Mouse (Mus musculus): ENCODE data around the gene Wnt2b. TPM values are rescaled to one million over a fixed set of nuclear protein-coding genes. Genes with fewer than 3 reads are reported as not detected.

Wnt2b gene
- polyA plus RNA-seq, 1 experiment from 2014 or later: 0.59 TPM

GRCm38 (mm10) chr3:104992709-104993388 lies 31.1 kb upstream of the Wnt2b start:
- no peaks in the 10 kb centered on the region; the same call in 1 of the 2 replicates for H3K4me1 ChIP-seq (replicated peaks; ENCODE audit: insufficient read depth, low read length)
- H3K27ac ChIP-seq: no peak overlapping the region
- H3K4me2 ChIP-seq (ENCODE audit: low read length): peak overlapping the region; percentile 25; the same call in 1 of the 2 replicates
- H3K36me3 ChIP-seq (ENCODE audit: insufficient read depth, low read length): no peaks in the 10 kb centered on the region
- WGBS: 15% methylated on average over 23 of the region's 23 CpGs
- DNase-seq (ENCODE audit: low spot score) (peak; percentile 89), ATAC-seq (replicated peaks; ENCODE audit: low FRiP score, low read depth) (peak; percentile 85)
- peak; percentile 98 for TF ChIP-seq CTCF (IDR thresholded peaks at IDR 0.05; ENCODE audit: low read depth)
- no peaks in the 10 kb centered on the region for H3K27me3 ChIP-seq (ENCODE audit: insufficient read depth, low read length)
- no peak overlapping the region for H3K4me3 ChIP-seq (replicated peaks; ENCODE audit: low read depth, low read length)
- no peaks in the 10 kb centered on the region for H3K9me3 ChIP-seq (replicated peaks; ENCODE audit: low read length)
- H3K9ac ChIP-seq (ENCODE audit: low read depth, low read length): no peak overlapping the region

GRCm38 (mm10) chr3:104991703-104992102 lies 30.0 kb upstream of the Wnt2b start:
- Histone ChIP-seq H3K36me3 (ENCODE audit: insufficient read depth, low read length) (no peaks in the 10 kb centered on the region), H3K4me3 (replicated peaks; ENCODE audit: low read depth, low read length) (no peak overlapping the region), H3K4me1 (replicated peaks; ENCODE audit: insufficient read depth, low read length) (no peaks in the 10 kb centered on the region; the same call in 1 of the 2 replicates), H3K27ac (no peak overlapping the region), H3K9ac (ENCODE audit: low read depth, low read length) (no peak overlapping the region), H3K4me2 (ENCODE audit: low read length) (no peak overlapping the region), H3K9me3 (replicated peaks; ENCODE audit: low read length) (no peaks in the 10 kb centered on the region), H3K27me3 (ENCODE audit: insufficient read depth, low read length) (no peaks in the 10 kb centered on the region)
- ATAC-seq (replicated peaks; ENCODE audit: low FRiP score, low read depth) (no peak), DNase-seq (ENCODE audit: low spot score) (no peak)
- no peak for TF ChIP-seq CTCF (IDR thresholded peaks at IDR 0.05; ENCODE audit: low read depth)
- 56% methylated on average over 5 of the region's 5 CpGs for WGBS

- no peaks in the 10 kb centered on the region for H3K4me1 ChIP-seq (replicated peaks; ENCODE audit: insufficient read depth, low read length)
- DNase-seq (ENCODE audit: low spot score): no peak
- no peak overlapping the region for H3K4me2 ChIP-seq (ENCODE audit: low read length)
- no peaks in the 10 kb centered on the region for H3K36me3 ChIP-seq (ENCODE audit: insufficient read depth, low read length)
- WGBS: 65% methylated on average over 5 of the region's 5 CpGs
- no peak overlapping the region for H3K9ac ChIP-seq (ENCODE audit: low read depth, low read length)
- no peaks in the 10 kb centered on the region for H3K27me3 ChIP-seq (ENCODE audit: insufficient read depth, low read length)
- H3K9me3 ChIP-seq (replicated peaks; ENCODE audit: low read length): no peaks in the 10 kb centered on the region
- H3K27ac ChIP-seq: no peak overlapping the region
- no peak for ATAC-seq (replicated peaks; ENCODE audit: low FRiP score, low read depth)
- no peak overlapping the region for H3K4me3 ChIP-seq (replicated peaks; ENCODE audit: low read depth, low read length)
- no peak for TF ChIP-seq CTCF (IDR thresholded peaks at IDR 0.05; ENCODE audit: low read depth)
These were observed 26.2 kb upstream of the Wnt2b start for GRCm38 (mm10) chr3:104987884-104988283.

GRCm38 (mm10) chr3:104979735-104980134 lies 18.0 kb upstream of the Wnt2b start:
- H3K4me3 ChIP-seq (replicated peaks; ENCODE audit: low read depth, low read length): no peak overlapping the region
- no peaks in the 10 kb centered on the region for H3K27me3 ChIP-seq (ENCODE audit: insufficient read depth, low read length)
- DNase-seq (ENCODE audit: low spot score) (no peak), ATAC-seq (replicated peaks; ENCODE audit: low FRiP score, low read depth) (no peak)
- no peak overlapping the region for H3K9ac ChIP-seq (ENCODE audit: low read depth, low read length)
- H3K9me3 ChIP-seq (replicated peaks; ENCODE audit: low read length): no peaks in the 10 kb centered on the region
- no peaks in the 10 kb centered on the region for H3K4me1 ChIP-seq (replicated peaks; ENCODE audit: insufficient read depth, low read length)
- H3K27ac ChIP-seq: no peak overlapping the region
- TF ChIP-seq CTCF (IDR thresholded peaks at IDR 0.05; ENCODE audit: low read depth): no peak
- no peak overlapping the region for H3K4me2 ChIP-seq (ENCODE audit: low read length)
- WGBS: 75% methylated on average over 5 of the region's 5 CpGs
- no peaks in the 10 kb centered on the region for H3K36me3 ChIP-seq (ENCODE audit: insufficient read depth, low read length)

- Histone ChIP-seq H3K36me3 (ENCODE audit: insufficient read depth, low read length) (no peaks in the 10 kb centered on the region), H3K4me1 (replicated peaks; ENCODE audit: insufficient read depth, low read length) (no peaks in the 10 kb centered on the region), H3K9ac (ENCODE audit: low read depth, low read length) (peak overlapping the region; percentile 75), H3K27me3 (ENCODE audit: insufficient read depth, low read length) (0 out of 2 replicates have a peak, but pooled peaks cover 1% of the 10 kb centered on the region), H3K27ac (no peak overlapping the region), H3K4me3 (replicated peaks; ENCODE audit: low read depth, low read length) (peak overlapping the region; percentile 57), H3K4me2 (ENCODE audit: low read length) (peak overlapping the region; percentile 93), H3K9me3 (replicated peaks; ENCODE audit: low read length) (no peaks in the 10 kb centered on the region)
- peak; percentile 81 for ATAC-seq (replicated peaks; ENCODE audit: low FRiP score, low read depth)
- WGBS: 1% methylated on average over 49 of the region's 49 CpGs
- peak; percentile 78 for TF ChIP-seq CTCF (IDR thresholded peaks at IDR 0.05; ENCODE audit: low read depth)
- DNase-seq (ENCODE audit: low spot score): peak; percentile 87
These were observed 6.0 kb upstream of the Wnt2b start for GRCm38 (mm10) chr3:104967548-104968300.

- H3K4me1 ChIP-seq (replicated peaks; ENCODE audit: insufficient read depth, low read length): peaks cover 11% of the 10 kb centered on the region; the same call in 1 of the 2 replicates
- H3K4me3 ChIP-seq (replicated peaks; ENCODE audit: low read depth, low read length): no peak overlapping the region
- H3K4me2 ChIP-seq (ENCODE audit: low read length): no peak overlapping the region
- H3K9me3 ChIP-seq (replicated peaks; ENCODE audit: low read length): no peaks in the 10 kb centered on the region
- DNase-seq (ENCODE audit: low spot score) (no peak), ATAC-seq (replicated peaks; ENCODE audit: low FRiP score, low read depth) (no peak)
- no peak overlapping the region for H3K9ac ChIP-seq (ENCODE audit: low read depth, low read length)
- 80% methylated on average over 7 of the region's 7 CpGs for WGBS
- H3K27ac ChIP-seq: no peak overlapping the region
- H3K36me3 ChIP-seq (ENCODE audit: insufficient read depth, low read length): no peaks in the 10 kb centered on the region
- TF ChIP-seq CTCF (IDR thresholded peaks at IDR 0.05; ENCODE audit: low read depth): no peak
- H3K27me3 ChIP-seq (ENCODE audit: insufficient read depth, low read length): peaks cover 18% of the 10 kb centered on the region
These were observed 4.4 kb upstream of the Wnt2b start for GRCm38 (mm10) chr3:104965991-104966554.
